Mouse (Mus musculus): ENCODE data around the gene Adamts18.
"Not testable (repeated sequence)": the region's sequence is repeated elsewhere in the genome, so short reads cannot be mapped to it uniquely, and the experiment has no call there.

Gene Adamts18

GRCm38 (mm10) chr8:113837570-113837915 is 11.0 kb downstream of the Adamts18 start:
- DNase-seq: no peak

GRCm38 (mm10) chr8:113836892-113837569 is 11.5 kb downstream of the Adamts18 start:
- no peak for DNase-seq

- DNase-seq: no peak
These were observed 14.9 kb downstream of the Adamts18 start for GRCm38 (mm10) chr8:113833644-113834043.

GRCm38 (mm10) chr8:113827270-113827669 is 21.3 kb downstream of the Adamts18 start:
- no peak for DNase-seq

- no peak for DNase-seq
These were observed 27.5 kb downstream of the Adamts18 start for GRCm38 (mm10) chr8:113820983-113821587.

- no peak for DNase-seq
These were observed 34.6 kb downstream of the Adamts18 start for GRCm38 (mm10) chr8:113813966-113814365.

GRCm38 (mm10) chr8:113811521-113811920 is 37.0 kb downstream of the Adamts18 start:
- DNase-seq: peak; percentile 19

GRCm38 (mm10) chr8:113809929-113810328 is 38.6 kb downstream of the Adamts18 start:
- no peak for DNase-seq

GRCm38 (mm10) chr8:113803830-113804611 is 44.5 kb downstream of the Adamts18 start:
- DNase-seq: no peak

- no peak for DNase-seq
These were observed 47.0 kb downstream of the Adamts18 start for GRCm38 (mm10) chr8:113801551-113801950.

GRCm38 (mm10) chr8:113800556-113800955 is 48.0 kb downstream of the Adamts18 start:
- not testable (repeated sequence) for DNase-seq

- no peak for DNase-seq
These were observed 49.0 kb downstream of the Adamts18 start for GRCm38 (mm10) chr8:113799550-113799949.

- DNase-seq: no peak
These were observed 56.7 kb downstream of the Adamts18 start for GRCm38 (mm10) chr8:113791856-113792255.

- DNase-seq: no peak
These were observed 57.5 kb downstream of the Adamts18 start for GRCm38 (mm10) chr8:113791061-113791460.

GRCm38 (mm10) chr8:113783711-113784110 is 64.8 kb downstream of the Adamts18 start:
- no peak for DNase-seq

GRCm38 (mm10) chr8:113781554-113781953 is 67.0 kb downstream of the Adamts18 start:
- no peak for DNase-seq

GRCm38 (mm10) chr8:113775361-113775760 is 73.2 kb downstream of the Adamts18 start:
- no peak for DNase-seq

GRCm38 (mm10) chr8:113768861-113769410 is 79.6 kb downstream of the Adamts18 start:
- no peak for DNase-seq

- no peak for DNase-seq
These were observed 83.4 kb downstream of the Adamts18 start for GRCm38 (mm10) chr8:113765121-113765520.

GRCm38 (mm10) chr8:113763592-113764355 is 84.8 kb downstream of the Adamts18 start:
- DNase-seq: no peak

GRCm38 (mm10) chr8:113762101-113762500 is 86.4 kb downstream of the Adamts18 start:
- DNase-seq: no peak

GRCm38 (mm10) chr8:113755866-113756265 is 92.7 kb downstream of the Adamts18 start:
- no peak for DNase-seq

- no peak for DNase-seq
These were observed 95.4 kb downstream of the Adamts18 start for GRCm38 (mm10) chr8:113753153-113753552.

Data from right cerebral cortex, postnatal 25 days (tissue).